Mouse (Mus musculus): Measurements from ENCODE around the gene Lrrc8e. TPM values are rescaled to one million over a fixed set of nuclear protein-coding genes. Genes with fewer than 3 reads are reported as not detected.

Gene Lrrc8e
- polyA plus RNA-seq, 1 experiment from 2014 or later = not detected

DNA sequence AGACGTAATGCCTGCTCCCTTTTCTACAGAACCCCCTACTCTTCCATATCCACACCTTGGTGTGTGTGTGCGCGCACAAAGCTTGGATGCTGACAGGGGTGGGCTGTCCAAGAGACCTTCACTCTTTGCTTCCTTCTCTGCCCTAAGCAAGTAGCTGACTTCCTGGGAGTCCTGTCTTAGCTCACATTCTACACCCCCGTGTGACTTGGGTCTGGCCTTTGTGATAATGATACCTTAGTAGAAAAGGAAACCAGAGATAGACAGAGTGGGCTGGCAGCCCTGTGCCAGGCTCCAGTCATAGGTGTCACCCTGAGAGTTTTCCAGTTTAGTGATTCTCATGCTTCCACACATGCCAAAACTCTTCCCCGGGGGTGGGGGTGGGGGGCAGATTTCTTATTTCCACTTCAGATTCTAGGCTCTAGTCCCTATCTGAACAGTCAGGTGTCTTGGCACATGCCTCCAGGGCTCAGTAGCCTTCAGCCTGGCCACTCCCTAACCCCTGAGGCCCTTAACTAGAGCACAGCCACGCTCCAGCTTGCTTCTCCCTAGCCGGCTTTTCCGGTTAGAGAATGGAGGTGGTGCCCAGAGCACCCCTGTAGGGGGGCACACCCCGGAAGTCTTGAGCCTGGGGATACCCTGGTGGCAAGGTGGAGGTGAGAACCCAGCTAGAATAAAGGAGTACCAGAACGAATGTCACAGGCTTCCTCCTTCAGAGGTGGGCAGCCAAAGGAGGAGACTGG, 4.2 kb downstream of the Lrrc8e start:
- H3K36me3 ChIP-seq (ENCODE audit: control insufficient read depth, insufficient read depth, low read length) = no peaks in the 10 kb centered on the region
- H3K4me1 ChIP-seq (ENCODE audit: control insufficient read depth, insufficient read depth, low read length) = peaks cover 3% of the 10 kb centered on the region; the same call in 1 of the 2 replicates
- H3K27ac ChIP-seq (ENCODE audit: low read depth, low read length) = no peak overlapping the region
- no peak overlapping the region for H3K4me3 ChIP-seq (ENCODE audit: low read depth, low read length)
- no peak for ATAC-seq (ENCODE audit: insufficient read depth, low FRiP score, low TSS enrichment)
- peaks cover 16% of the 10 kb centered on the region for H3K27me3 ChIP-seq (ENCODE audit: control insufficient read depth, insufficient read depth, low read length)
- 62% methylated on average over 10 of the region's 10 CpGs for WGBS
- no peak for DNase-seq (ENCODE audit: low spot score)
- H3K4me2 ChIP-seq (ENCODE audit: low read depth) = no peak overlapping the region
- H3K9me3 ChIP-seq (ENCODE audit: control insufficient read depth, low read length) = no peaks in the 10 kb centered on the region
- H3K9ac ChIP-seq (ENCODE audit: low read length) = no peak overlapping the region

GRCm38 (mm10) chr8:4237814-4238433, 11.3 kb downstream of the Lrrc8e start:
- WGBS = 19% methylated on average over 15 of the region's 15 CpGs
- Histone ChIP-seq H3K4me3 (ENCODE audit: low read depth, low read length) (peak overlapping the region; percentile 79), H3K9me3 (ENCODE audit: control insufficient read depth, low read length) (no peaks in the 10 kb centered on the region), H3K9ac (ENCODE audit: low read length) (peak overlapping the region; percentile 75), H3K36me3 (ENCODE audit: control insufficient read depth, insufficient read depth, low read length) (no peaks in the 10 kb centered on the region; the same call in 1 of the 2 replicates), H3K27ac (ENCODE audit: low read depth, low read length) (peak overlapping the region; percentile 80), H3K27me3 (ENCODE audit: control insufficient read depth, insufficient read depth, low read length) (no peaks in the 10 kb centered on the region), H3K4me1 (ENCODE audit: control insufficient read depth, insufficient read depth, low read length) (peaks cover 13% of the 10 kb centered on the region), H3K4me2 (ENCODE audit: low read depth) (peak overlapping the region; percentile 78)
- DNase-seq (ENCODE audit: low spot score) (no peak), ATAC-seq (ENCODE audit: insufficient read depth, low FRiP score, low TSS enrichment) (no peak; the same call in 1 of the 2 replicates)

DNA sequence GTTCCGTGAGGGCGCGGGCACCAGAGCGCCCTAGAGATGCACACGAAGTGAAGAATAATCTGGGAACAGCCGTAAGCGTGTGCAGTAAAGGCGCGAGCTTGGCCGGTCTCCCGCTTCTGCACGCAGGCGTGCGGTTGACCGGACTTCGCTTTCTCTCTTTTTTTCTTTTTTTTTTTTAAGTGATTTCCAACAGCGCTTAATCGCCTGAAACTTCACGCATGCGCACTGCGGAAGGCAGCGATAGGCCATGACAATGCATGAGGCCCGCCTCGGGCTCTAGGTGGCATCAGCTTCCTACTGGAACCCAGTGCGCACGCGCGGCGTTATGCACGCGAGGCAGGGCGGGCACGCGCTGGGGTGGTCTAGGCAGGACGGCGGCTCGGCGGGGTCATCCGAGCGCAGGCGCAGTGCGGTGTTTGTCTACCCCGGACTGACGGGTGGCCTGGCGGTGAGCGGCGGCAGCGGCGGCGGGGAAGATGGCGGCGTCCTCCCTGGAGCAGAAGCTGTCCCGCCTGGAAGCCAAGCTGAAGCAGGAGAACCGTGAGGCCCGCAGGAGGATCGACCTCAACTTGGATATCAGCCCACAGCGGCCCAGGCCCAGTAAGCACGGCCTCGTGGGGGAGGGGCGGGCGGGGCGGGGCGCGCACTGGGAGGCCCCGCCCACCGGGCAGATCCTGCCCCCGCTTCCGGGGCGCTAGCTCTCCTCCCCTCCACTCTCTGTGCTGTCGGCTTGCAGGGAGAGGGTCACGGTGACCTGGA, 12.0 kb downstream of the Lrrc8e start, which contains the start of the genes Map2k7 and Gm49320:
Map2k7 (plus strand) TSS at position 307 of the 759 bp plus-strand sequence.
Gm49320 (plus strand) TSS at position 432 of the 759 bp plus-strand sequence.
- H3K9me3 ChIP-seq (ENCODE audit: control insufficient read depth, low read length) = no peaks in the 10 kb centered on the region
- peak; percentile 100 for DNase-seq (ENCODE audit: low spot score)
- peaks cover 13% of the 10 kb centered on the region for H3K4me1 ChIP-seq (ENCODE audit: control insufficient read depth, insufficient read depth, low read length)
- ATAC-seq (ENCODE audit: insufficient read depth, low FRiP score, low TSS enrichment) = peak; percentile 95
- H3K4me3 ChIP-seq (ENCODE audit: low read depth, low read length) = peak within 1 kb of the TSS; percentile 79
- H3K27me3 ChIP-seq (ENCODE audit: control insufficient read depth, insufficient read depth, low read length) = no peaks in the 10 kb centered on the region
- peak within 1 kb of the TSS; percentile 84 for H3K9ac ChIP-seq (ENCODE audit: low read length)
- peak within 1 kb of the TSS; percentile 80 for H3K27ac ChIP-seq (ENCODE audit: low read depth, low read length)
- peaks cover 5% of the 10 kb centered on the region for H3K36me3 ChIP-seq (ENCODE audit: control insufficient read depth, insufficient read depth, low read length)
- WGBS = under 1% methylated on average over 71 of the region's 71 CpGs
- H3K4me2 ChIP-seq (ENCODE audit: low read depth) = peak within 1 kb of the TSS; percentile 78

DNA sequence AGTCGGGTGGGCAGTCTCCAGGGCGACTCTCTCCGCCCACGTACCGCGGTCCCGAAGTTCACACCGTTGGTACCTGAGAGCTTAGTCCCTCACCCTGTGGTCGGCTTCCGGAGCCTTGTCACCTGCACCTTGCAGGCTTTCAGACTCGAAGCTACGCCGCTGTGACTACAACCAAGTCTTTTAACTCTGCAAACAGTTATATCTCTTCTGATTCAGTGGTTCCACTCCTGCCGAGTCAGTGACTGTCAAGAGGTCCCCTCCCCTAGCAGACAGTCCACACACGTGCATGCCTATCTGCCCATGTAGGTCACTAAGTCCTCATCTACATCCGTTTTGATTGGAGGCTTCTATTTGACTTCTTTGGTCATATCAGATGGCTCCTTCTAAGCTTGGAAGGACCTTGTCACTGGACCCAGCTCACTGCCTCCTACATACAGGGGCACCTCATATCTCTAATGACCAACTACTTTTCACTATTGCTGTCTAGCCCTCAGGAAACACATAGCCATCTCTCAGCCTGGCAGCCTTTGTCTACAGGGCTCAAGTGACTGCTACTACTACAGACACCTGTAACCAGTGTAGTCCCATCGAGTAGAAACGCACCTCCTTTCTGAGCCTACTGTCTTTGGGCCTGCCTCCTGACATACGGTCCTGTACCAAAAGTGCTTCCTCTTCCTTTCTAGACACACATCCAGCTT, 12.7 kb downstream of the Lrrc8e start:
- H3K4me1 ChIP-seq (ENCODE audit: control insufficient read depth, insufficient read depth, low read length) = peaks cover 13% of the 10 kb centered on the region
- no peaks in the 10 kb centered on the region for H3K27me3 ChIP-seq (ENCODE audit: control insufficient read depth, insufficient read depth, low read length)
- DNase-seq (ENCODE audit: low spot score) (no peak), ATAC-seq (ENCODE audit: insufficient read depth, low FRiP score, low TSS enrichment) (peak; percentile 28)
- 14% methylated on average over 19 of the region's 19 CpGs for WGBS
- peak overlapping the region; percentile 84 for H3K9ac ChIP-seq (ENCODE audit: low read length)
- no peaks in the 10 kb centered on the region for H3K9me3 ChIP-seq (ENCODE audit: control insufficient read depth, low read length)
- H3K4me2 ChIP-seq (ENCODE audit: low read depth) = peak overlapping the region; percentile 78
- peak overlapping the region; percentile 79 for H3K4me3 ChIP-seq (ENCODE audit: low read depth, low read length)
- H3K36me3 ChIP-seq (ENCODE audit: control insufficient read depth, insufficient read depth, low read length) = peaks cover 10% of the 10 kb centered on the region
- peak overlapping the region; percentile 77 for H3K27ac ChIP-seq (ENCODE audit: low read depth, low read length)

DNA sequence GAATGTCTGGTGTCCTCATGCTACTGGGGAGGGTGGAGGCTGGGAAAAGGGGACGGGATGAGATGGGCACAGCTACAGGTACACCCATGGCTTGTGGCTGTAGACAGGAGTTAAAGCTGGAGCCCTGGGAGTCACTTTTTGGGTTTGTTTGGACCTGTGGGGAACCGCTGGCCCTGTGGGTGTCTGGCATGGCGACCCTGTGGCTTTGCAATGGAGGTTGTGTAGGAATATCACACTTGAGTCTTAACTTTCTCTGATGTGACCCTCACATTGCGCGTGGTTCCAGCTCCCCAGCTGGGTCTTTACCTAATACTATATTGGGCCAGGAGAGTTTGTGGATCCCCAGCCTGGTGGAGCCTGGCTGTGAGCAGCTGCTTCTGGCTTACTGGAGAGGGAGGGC, 18.4 kb downstream of the Lrrc8e start:
- Histone ChIP-seq H3K36me3 (ENCODE audit: control insufficient read depth, insufficient read depth, low read length) (peaks cover 24% of the 10 kb centered on the region), H3K4me3 (ENCODE audit: low read depth, low read length) (no peak overlapping the region), H3K9ac (ENCODE audit: low read length) (no peak overlapping the region), H3K9me3 (ENCODE audit: control insufficient read depth, low read length) (no peaks in the 10 kb centered on the region; the same call in 1 of the 2 replicates), H3K27ac (ENCODE audit: low read depth, low read length) (no peak overlapping the region), H3K4me2 (ENCODE audit: low read depth) (no peak overlapping the region), H3K4me1 (ENCODE audit: control insufficient read depth, insufficient read depth, low read length) (peaks cover 3% of the 10 kb centered on the region), H3K27me3 (ENCODE audit: control insufficient read depth, insufficient read depth, low read length) (0 out of 2 replicates have a peak, but pooled peaks cover 2% of the 10 kb centered on the region)
- 95% methylated on average over 5 of the region's 5 CpGs for WGBS
- ATAC-seq (ENCODE audit: insufficient read depth, low FRiP score, low TSS enrichment) (no peak), DNase-seq (ENCODE audit: low spot score) (no peak)

GRCm38 (mm10) chr8:4245737-4246136, 19.1 kb downstream of the Lrrc8e start:
- no peak overlapping the region for H3K9ac ChIP-seq (ENCODE audit: low read length)
- no peaks in the 10 kb centered on the region for H3K4me1 ChIP-seq (ENCODE audit: control insufficient read depth, insufficient read depth, low read length)
- H3K36me3 ChIP-seq (ENCODE audit: control insufficient read depth, insufficient read depth, low read length) = peaks cover 24% of the 10 kb centered on the region
- no peak overlapping the region for H3K4me3 ChIP-seq (ENCODE audit: low read depth, low read length)
- no peaks in the 10 kb centered on the region; the same call in 1 of the 2 replicates for H3K9me3 ChIP-seq (ENCODE audit: control insufficient read depth, low read length)
- no peak for DNase-seq (ENCODE audit: low spot score)
- no peak overlapping the region for H3K27ac ChIP-seq (ENCODE audit: low read depth, low read length)
- 0 out of 2 replicates have a peak, but pooled peaks cover 2% of the 10 kb centered on the region for H3K27me3 ChIP-seq (ENCODE audit: control insufficient read depth, insufficient read depth, low read length)
- WGBS = 90% methylated on average over 13 of the region's 13 CpGs
- H3K4me2 ChIP-seq (ENCODE audit: low read depth) = no peak overlapping the region
- no peak for ATAC-seq (ENCODE audit: insufficient read depth, low FRiP score, low TSS enrichment)

DNA sequence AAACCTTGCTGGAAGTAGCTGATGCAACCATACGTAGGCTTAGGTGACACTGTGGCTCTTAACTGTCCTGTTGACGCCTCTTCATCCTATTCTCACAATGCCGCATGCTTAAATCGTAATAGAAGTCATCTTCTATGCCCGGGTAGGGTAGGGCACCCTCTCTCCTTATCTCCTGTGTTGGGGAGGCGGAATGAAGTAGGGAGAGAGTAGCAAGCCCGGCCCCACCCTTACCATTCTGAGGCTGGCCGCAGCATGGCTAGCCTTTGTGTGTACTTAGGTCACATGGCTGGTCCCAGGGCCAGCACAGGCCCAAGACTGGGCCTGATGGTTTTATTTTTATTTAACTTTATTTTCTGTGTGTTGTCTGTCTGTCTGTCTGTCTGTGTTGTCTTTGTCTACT, 20.6 kb downstream of the Lrrc8e start:
- H3K9me3 ChIP-seq (ENCODE audit: control insufficient read depth, low read length) = no peaks in the 10 kb centered on the region; the same call in 1 of the 2 replicates
- H3K27me3 ChIP-seq (ENCODE audit: control insufficient read depth, insufficient read depth, low read length) = 0 out of 2 replicates have a peak, but pooled peaks cover 2% of the 10 kb centered on the region
- ATAC-seq (ENCODE audit: insufficient read depth, low FRiP score, low TSS enrichment) (no peak), DNase-seq (ENCODE audit: low spot score) (peak; percentile 4)
- WGBS = 91% methylated on average over 8 of the region's 8 CpGs
- no peak overlapping the region for H3K4me3 ChIP-seq (ENCODE audit: low read depth, low read length)
- H3K4me2 ChIP-seq (ENCODE audit: low read depth) = no peak overlapping the region
- H3K9ac ChIP-seq (ENCODE audit: low read length) = no peak overlapping the region
- H3K27ac ChIP-seq (ENCODE audit: low read depth, low read length) = no peak overlapping the region
- peaks cover 24% of the 10 kb centered on the region for H3K36me3 ChIP-seq (ENCODE audit: control insufficient read depth, insufficient read depth, low read length)
- H3K4me1 ChIP-seq (ENCODE audit: control insufficient read depth, insufficient read depth, low read length) = no peaks in the 10 kb centered on the region

GRCm38 (mm10) chr8:4247951-4248540, 21.4 kb downstream of the Lrrc8e start, which contains the start of gene Tgfbr3l:
TSS of gene Tgfbr3l (plus strand) at chr8:4248214.
- Histone ChIP-seq H3K36me3 (ENCODE audit: control insufficient read depth, insufficient read depth, low read length) (peaks cover 24% of the 10 kb centered on the region), H3K9me3 (ENCODE audit: control insufficient read depth, low read length) (no peaks in the 10 kb centered on the region; the same call in 1 of the 2 replicates), H3K9ac (ENCODE audit: low read length) (no peak within 1 kb of the TSS), H3K27ac (ENCODE audit: low read depth, low read length) (no peak within 1 kb of the TSS), H3K4me2 (ENCODE audit: low read depth) (no peak within 1 kb of the TSS), H3K4me3 (ENCODE audit: low read depth, low read length) (no peak within 1 kb of the TSS), H3K4me1 (ENCODE audit: control insufficient read depth, insufficient read depth, low read length) (no peaks in the 10 kb centered on the region), H3K27me3 (ENCODE audit: control insufficient read depth, insufficient read depth, low read length) (0 out of 2 replicates have a peak, but pooled peaks cover 2% of the 10 kb centered on the region)
- WGBS = 82% methylated on average over 15 of the region's 15 CpGs
- no peak for DNase-seq (ENCODE audit: low spot score)
- no peak for ATAC-seq (ENCODE audit: insufficient read depth, low FRiP score, low TSS enrichment)
